Mouse (Mus musculus) bone marrow, adult 2 months (tissue): ENCODE data around the gene Lmna. TPM values are rescaled to one million over a fixed set of nuclear protein-coding genes. Genes with fewer than 3 reads are reported as not detected.

Experiments
- H3K27ac ChIP-seq: fragments of 200-500 bp; 2 replicates; pipeline ENCODE4 v1.5.1; 2012; ENCODE audit warnings: low read depth, mild to moderate bottlenecking, control low read depth, inconsistent platforms, low read length; ENCODE audit not compliant: control insufficient read depth, poor library complexity, insufficient read depth
- H3K4me1 ChIP-seq: fragments of 200-500 bp; 2 replicates; pipeline ENCODE4 v1.6.1; 2011; ENCODE audit warnings: low read length; ENCODE audit not compliant: control insufficient read depth, insufficient read depth
- H3K4me3 ChIP-seq: fragments of 200-500 bp; replicated peaks from 2 replicates; pipeline ENCODE3; 2011; ENCODE audit warnings: mild to moderate bottlenecking, low read depth, low read length, control low read depth; ENCODE audit not compliant: control insufficient read depth
- CTCF ChIP-seq: fragments of 200-500 bp; IDR thresholded peaks from 2 replicates; pipeline ENCODE4 v1.5.1; 2011; ENCODE audit warnings: low read length, control low read depth; ENCODE audit not compliant: control insufficient read depth, insufficient read depth
- POLR2A ChIP-seq: fragments of 200-500 bp; IDR thresholded peaks from 2 replicates; pipeline ENCODE4 v1.6.1; 2011; ENCODE audit warnings: low read depth, mild to moderate bottlenecking, control low read depth, low read length, borderline replicate concordance; ENCODE audit not compliant: control insufficient read depth
- WGBS: fragments of 180-500 bp; shearing (Covaris S2); methylation state at CpG from one replicate; pipeline ENCODE4 v1.1.7; 2018; 5-methylcytosine and 5-hydroxymethylcytosine counted together
- polyA plus RNA-seq: library from polyadenylated mRNA; stranded (reverse); fragments of >200 nt; gene quantifications from 2 replicates; pipeline ENCODE4 v1.2.4, GENCODE M21; 2011; ENCODE audit warnings: low replicate concordance; ENCODE audit not compliant: missing spikeins, insufficient read depth, insufficient read length

Gene Lmna
- polyA plus RNA-seq, 1 experiment = 69.6 TPM

GRCm38 (mm10) chr3:88440500-88441381 is 69.0 kb downstream of the Lmna start:
- TF ChIP-seq CTCF (peak; percentile 47; the same call in 1 of the 2 replicates), POLR2A (no peak)
- peaks cover 9% of the 10 kb centered on the region for H3K4me1 ChIP-seq
- peak overlapping the region; percentile 68 for H3K4me3 ChIP-seq
- no peak overlapping the region for H3K27ac ChIP-seq
- 14% methylated on average over 27 of the region's 27 CpGs for WGBS

- TF ChIP-seq CTCF (no peak), POLR2A (no peak)
- Histone ChIP-seq H3K4me3 (no peak overlapping the region), H3K4me1 (peaks cover 9% of the 10 kb centered on the region), H3K27ac (no peak overlapping the region)
- WGBS = 80% methylated on average over 4 of the region's 4 CpGs
Measured at GRCm38 (mm10) chr3:88439582-88439981, 70.2 kb downstream of the Lmna start.

- 84% methylated on average over 10 of the region's 10 CpGs for WGBS
- Histone ChIP-seq H3K4me1 (peaks cover 5% of the 10 kb centered on the region), H3K4me3 (no peak overlapping the region), H3K27ac (no peak overlapping the region)
- TF ChIP-seq CTCF (no peak), POLR2A (no peak)
Measured at GRCm38 (mm10) chr3:88437454-88437853, 72.3 kb downstream of the Lmna start.

GRCm38 (mm10) chr3:88436395-88437201 is 73.2 kb downstream of the Lmna start:
- TF ChIP-seq POLR2A (no peak), CTCF (peak; percentile 47; the same call in 1 of the 2 replicates)
- 25% methylated on average over 29 of the region's 29 CpGs for WGBS
- Histone ChIP-seq H3K4me1 (peaks cover 5% of the 10 kb centered on the region), H3K4me3 (no peak overlapping the region), H3K27ac (no peak overlapping the region)

- TF ChIP-seq CTCF (no peak), POLR2A (no peak)
- Histone ChIP-seq H3K4me3 (no peak overlapping the region), H3K27ac (no peak overlapping the region), H3K4me1 (peaks cover under 1% of the 10 kb centered on the region; the same call in 1 of the 2 replicates)
- WGBS = 63% methylated on average over 10 of the region's 10 CpGs
Measured at GRCm38 (mm10) chr3:88435515-88435914, 74.2 kb downstream of the Lmna start.

Other genes with a start within 250 kb of the Lmna start
- gene Gm38392, start 222.7 kb downstream of the Lmna start, polyA plus RNA-seq = not detected in 2 replicates
- 2.1 and 16.1 TPM in 2 replicates for gene Tsacc, start 213.0 kb downstream of the Lmna start, polyA plus RNA-seq
- gene Cct3, start 212.8 kb downstream of the Lmna start, polyA plus RNA-seq = 63.5 and 81.0 TPM in 2 replicates
- gene Glmp, start 184.9 kb downstream of the Lmna start, polyA plus RNA-seq = 18.0 and 79.0 TPM in 2 replicates
- 1.8 and 3.1 TPM in 2 replicates for gene Tmem79, start 173.8 kb downstream of the Lmna start, polyA plus RNA-seq
- gene Smg5, start 173.7 kb downstream of the Lmna start, polyA plus RNA-seq = 37.2 and 65.6 TPM in 2 replicates
- 3.6 TPM in 1 of 2 replicates, not detected in the other for gene Paqr6, start 145.4 kb downstream of the Lmna start, polyA plus RNA-seq
- 2.0 TPM in 1 of 2 replicates, not detected in the other for gene Bglap3, start 137.2 kb downstream of the Lmna start, polyA plus RNA-seq
- gene Bglap2, start 131.3 kb downstream of the Lmna start, polyA plus RNA-seq = 13.5 and 129 TPM in 2 replicates
- 56.2 and 336 TPM in 2 replicates for gene Bglap, start 125.5 kb downstream of the Lmna start, polyA plus RNA-seq
- 60.1 and 67.5 TPM in 2 replicates for gene Pmf1, start 99.6 kb downstream of the Lmna start, polyA plus RNA-seq
- 15.7 and 17.4 TPM in 2 replicates for gene Slc25a44, start 84.8 kb downstream of the Lmna start, polyA plus RNA-seq
- 43.9 and 131 TPM in 2 replicates for gene Sema4a, start 48.8 kb downstream of the Lmna start, polyA plus RNA-seq
- 0.77 and 2.2 TPM in 2 replicates for gene Mex3a, start 22.4 kb upstream of the Lmna start, polyA plus RNA-seq
- 1.4 TPM in 1 of 2 replicates, not detected in the other for gene Rab25, start 38.3 kb upstream of the Lmna start, polyA plus RNA-seq
- 82.9 and 126 TPM in 2 replicates for gene Lamtor2, start 43.1 kb upstream of the Lmna start, polyA plus RNA-seq
- gene Ubqln4, start 43.8 kb upstream of the Lmna start, polyA plus RNA-seq = 20.9 and 25.2 TPM in 2 replicates
- 46.1 and 84.8 TPM in 2 replicates for gene Ssr2, start 65.9 kb upstream of the Lmna start, polyA plus RNA-seq
- gene Arhgef2, start 96.0 kb upstream of the Lmna start, polyA plus RNA-seq = 39.3 and 96.1 TPM in 2 replicates
- gene Rxfp4, start 143.2 kb upstream of the Lmna start, polyA plus RNA-seq = not detected in 2 replicates
- gene Khdc4, start 175.8 kb upstream of the Lmna start, polyA plus RNA-seq = 23.2 and 37.6 TPM in 2 replicates
- gene Rit1, start 206.9 kb upstream of the Lmna start, polyA plus RNA-seq = 43.6 and 61.7 TPM in 2 replicates